Mouse (Mus musculus) neural tube, embryonic 11.5 days (tissue): ENCODE measurements at regions not wholly inside any gene's neighbourhood (a gene's known extent, or its start where the extent isn't known, plus 50 kb on each side); places are given as distances from the start of the nearest gene placed in this dataset.

Source experiments
- ATAC-seq: fragments of 200-750 bp; cut with Nextera tagmentation; 2 replicates; pipeline ENCODE4 v1.8.0; 2017; ENCODE audit warnings: moderate number of reproducible peaks, mild to moderate bottlenecking, moderate TSS enrichment, moderate library complexity; ENCODE audit not compliant: insufficient read depth, low FRiP score, low TSS enrichment
- DNase-seq: peaks from one replicate; pipeline ENCODE4 v3.0.0-alpha.2; 2015; ENCODE audit warnings: low spot score
- H3K27ac ChIP-seq: fragments of 300-500 bp; sonication (generic); 2 replicates; pipeline ENCODE4 v1.5.1; 2014; ENCODE audit warnings: low read depth, mild to moderate bottlenecking, low read length
- H3K27me3 ChIP-seq: fragments of 300-500 bp; sonication (generic); 2 replicates; pipeline ENCODE4 v1.6.1; 2014; ENCODE audit warnings: mild to moderate bottlenecking, low read length, mixed read lengths; ENCODE audit not compliant: control insufficient read depth, insufficient read depth
- H3K36me3 ChIP-seq: fragments of 300-500 bp; sonication (generic); 2 replicates; pipeline ENCODE4 v1.6.1; 2014; ENCODE audit warnings: mild to moderate bottlenecking, low read length, moderate library complexity, mixed read lengths; ENCODE audit not compliant: control insufficient read depth, insufficient read depth
- H3K4me1 ChIP-seq: fragments of 300-500 bp; sonication (generic); 2 replicates; pipeline ENCODE4 v1.6.1; 2014; ENCODE audit warnings: low read length, mixed read lengths; ENCODE audit not compliant: control insufficient read depth, insufficient read depth
- H3K4me2 ChIP-seq: fragments of 300-500 bp; sonication (generic); 2 replicates; pipeline ENCODE4 v1.6.1; 2014; ENCODE audit warnings: low read depth, mild to moderate bottlenecking, moderate library complexity
- H3K4me3 ChIP-seq: fragments of 300-500 bp; sonication (generic); 2 replicates; pipeline ENCODE4 v1.5.1; 2014; ENCODE audit warnings: low read depth, low read length
- H3K9ac ChIP-seq: fragments of 300-500 bp; sonication (generic); 2 replicates; pipeline ENCODE4 v1.6.1; 2014; ENCODE audit warnings: mild to moderate bottlenecking, low read length
- H3K9me3 ChIP-seq: fragments of 300-500 bp; sonication (generic); 2 replicates; pipeline ENCODE4 v1.6.1; 2016; ENCODE audit warnings: low read length; ENCODE audit not compliant: control insufficient read depth
- WGBS: fragments of 180-500 bp; shearing (Covaris S2); extraction: QIAGEN DNeasy Blood & Tissue Kit; methylation state at CpG from one replicate; pipeline ENCODE4 v1.1.7; 2014; 5-methylcytosine and 5-hydroxymethylcytosine counted together

DNA sequence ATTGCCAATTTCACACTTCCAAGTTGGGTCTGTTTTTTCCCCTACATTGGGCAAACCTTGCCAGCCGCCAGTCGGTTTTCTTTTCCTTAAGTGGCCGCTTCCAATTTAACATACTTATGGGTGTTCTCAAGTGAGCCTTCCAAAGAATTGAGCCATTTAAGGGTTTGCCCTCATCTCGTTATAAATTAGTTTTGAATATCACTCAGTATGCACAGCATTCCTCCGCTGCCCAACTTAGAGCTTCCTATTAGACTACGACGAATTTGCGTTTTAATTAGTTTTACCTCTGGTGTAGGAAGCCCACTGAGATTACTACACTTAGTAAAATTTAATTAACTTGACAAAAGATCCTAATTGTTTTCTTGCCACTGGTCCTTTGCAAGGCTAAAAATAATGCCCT lies 209.9 kb downstream of the Cdh11 start:
- H3K36me3 ChIP-seq, result no peaks in the 10 kb centered on the region
- no peaks in the 10 kb centered on the region for H3K27me3 ChIP-seq
- H3K27ac ChIP-seq, result no peak overlapping the region
- 83% methylated on average over 8 of the region's 8 CpGs for WGBS
- DNase-seq (no peak), ATAC-seq (no peak)
- no peak overlapping the region for H3K9ac ChIP-seq
- no peaks in the 10 kb centered on the region for H3K4me1 ChIP-seq
- no peak overlapping the region for H3K4me3 ChIP-seq
- H3K4me2 ChIP-seq, result no peak overlapping the region
- no peaks in the 10 kb centered on the region for H3K9me3 ChIP-seq

DNA sequence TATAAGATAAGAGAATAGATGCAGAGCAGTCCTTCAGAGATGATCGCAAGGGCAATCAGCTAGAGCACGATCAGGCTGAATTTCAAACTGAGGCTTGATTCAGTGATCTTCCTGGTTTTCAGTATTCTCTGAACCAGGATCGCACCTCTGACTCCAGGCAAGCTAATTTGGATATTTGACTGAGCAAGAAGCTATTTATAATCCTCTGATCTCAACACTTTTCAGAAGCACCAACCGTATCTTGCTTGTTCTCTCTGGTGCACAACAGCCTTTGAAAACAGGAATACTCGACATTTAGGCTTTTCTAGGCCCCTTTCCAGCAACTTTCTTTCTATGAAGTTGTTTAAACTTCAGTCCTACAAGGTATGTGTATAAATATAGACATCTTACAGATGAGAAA lies 217.7 kb downstream of the Cdh11 start:
- no peak overlapping the region for H3K9ac ChIP-seq
- WGBS, result 91% methylated on average over 5 of the region's 5 CpGs
- no peaks in the 10 kb centered on the region for H3K27me3 ChIP-seq
- H3K4me1 ChIP-seq, result no peaks in the 10 kb centered on the region
- ATAC-seq (no peak), DNase-seq (no peak)
- H3K4me2 ChIP-seq, result no peak overlapping the region
- no peaks in the 10 kb centered on the region for H3K9me3 ChIP-seq
- no peaks in the 10 kb centered on the region for H3K36me3 ChIP-seq
- H3K27ac ChIP-seq, result no peak overlapping the region
- H3K4me3 ChIP-seq, result no peak overlapping the region

DNA sequence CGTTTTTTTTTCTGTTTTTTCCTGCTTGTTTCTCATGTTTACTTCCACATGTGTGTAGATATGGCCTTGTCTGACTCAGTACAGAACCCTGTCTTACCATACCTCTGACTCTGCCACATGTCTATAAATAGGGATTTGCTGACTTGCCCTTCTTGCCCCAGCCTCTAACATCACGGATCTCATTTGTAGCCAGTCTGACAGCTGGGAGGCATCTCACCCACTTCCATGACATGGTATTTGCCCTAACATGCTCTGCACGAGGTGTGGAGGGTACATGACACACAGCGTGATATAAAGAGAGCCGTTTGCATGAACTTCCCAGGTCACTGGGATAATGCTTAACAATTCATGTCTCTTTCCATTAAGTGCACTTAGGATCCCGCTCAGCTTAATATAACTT lies 231.2 kb downstream of the Cdh11 start:
- DNase-seq (no peak), ATAC-seq (no peak)
- 59% methylated on average over 6 of the region's 6 CpGs for WGBS

DNA sequence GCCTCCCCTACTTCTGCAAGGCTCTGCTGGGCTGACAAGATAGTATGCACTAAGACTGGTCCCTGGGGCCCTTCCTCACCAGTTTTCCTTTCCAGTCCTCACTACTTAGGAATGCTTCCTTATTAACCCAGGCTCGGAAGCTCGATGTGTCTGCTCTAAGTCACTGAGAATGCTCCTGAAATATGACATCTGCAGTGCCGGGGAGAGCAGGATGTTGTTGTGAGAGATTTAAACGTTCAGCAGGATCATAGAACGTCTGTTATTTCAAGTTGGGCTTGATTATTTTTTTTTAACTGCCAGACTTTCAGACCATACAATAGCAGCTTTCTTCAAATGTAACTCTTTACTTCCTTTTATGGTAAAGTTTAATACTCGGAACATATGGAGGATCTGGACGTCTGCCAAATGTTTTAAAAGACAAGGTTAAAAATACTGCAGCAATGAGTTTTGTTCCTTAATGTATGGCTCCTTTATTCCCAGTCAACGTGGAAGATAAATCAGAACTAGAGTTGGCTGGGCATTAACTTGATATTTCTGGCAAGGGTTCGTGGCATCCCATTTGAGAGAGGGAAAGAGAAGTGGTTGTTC lies 232.0 kb downstream of the Cdh11 start:
- Histone ChIP-seq H3K4me1 (no peaks in the 10 kb centered on the region), H3K4me2 (no peak overlapping the region), H3K27me3 (no peaks in the 10 kb centered on the region), H3K36me3 (no peaks in the 10 kb centered on the region), H3K27ac (no peak overlapping the region), H3K9me3 (no peaks in the 10 kb centered on the region), H3K4me3 (no peak overlapping the region), H3K9ac (no peak overlapping the region)
- 34% methylated on average over 9 of the region's 9 CpGs for WGBS
- ATAC-seq, result no peak
- DNase-seq, result peak; percentile 28

More for the DNA sequence above, 231.2 kb downstream of the Cdh11 start:
- Histone ChIP-seq H3K27me3 (no peaks in the 10 kb centered on the region), H3K4me3 (no peak overlapping the region), H3K9me3 (no peaks in the 10 kb centered on the region), H3K9ac (no peak overlapping the region), H3K4me2 (no peak overlapping the region), H3K36me3 (no peaks in the 10 kb centered on the region), H3K27ac (no peak overlapping the region), H3K4me1 (no peaks in the 10 kb centered on the region)

DNA sequence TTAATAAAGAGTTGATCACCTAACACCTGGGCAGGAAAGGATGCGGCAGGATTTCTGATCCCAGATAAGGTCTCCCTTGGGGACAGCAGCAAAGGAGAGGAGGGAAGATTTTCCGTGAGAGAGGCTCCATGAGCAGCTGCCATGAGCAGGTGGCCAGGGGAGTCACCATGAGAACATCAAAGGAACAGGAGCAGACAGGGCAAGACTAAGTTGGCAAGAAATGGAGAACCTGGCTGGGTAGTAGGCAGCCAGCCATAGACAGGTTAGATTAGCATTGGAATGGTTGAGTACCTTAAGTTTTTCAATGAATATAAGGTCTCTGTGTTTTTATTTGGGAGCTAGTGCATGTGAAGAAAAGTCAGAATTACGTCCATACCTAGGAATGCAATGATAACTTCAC lies 246.6 kb downstream of the Cdh11 start:
- Histone ChIP-seq H3K9ac (no peak overlapping the region), H3K4me2 (no peak overlapping the region), H3K36me3 (no peaks in the 10 kb centered on the region), H3K27me3 (no peaks in the 10 kb centered on the region), H3K9me3 (no peaks in the 10 kb centered on the region), H3K4me3 (no peak overlapping the region), H3K4me1 (no peaks in the 10 kb centered on the region), H3K27ac (no peak overlapping the region)
- WGBS, result 68% methylated on average over 3 of the region's 3 CpGs
- DNase-seq (no peak), ATAC-seq (no peak)

DNA sequence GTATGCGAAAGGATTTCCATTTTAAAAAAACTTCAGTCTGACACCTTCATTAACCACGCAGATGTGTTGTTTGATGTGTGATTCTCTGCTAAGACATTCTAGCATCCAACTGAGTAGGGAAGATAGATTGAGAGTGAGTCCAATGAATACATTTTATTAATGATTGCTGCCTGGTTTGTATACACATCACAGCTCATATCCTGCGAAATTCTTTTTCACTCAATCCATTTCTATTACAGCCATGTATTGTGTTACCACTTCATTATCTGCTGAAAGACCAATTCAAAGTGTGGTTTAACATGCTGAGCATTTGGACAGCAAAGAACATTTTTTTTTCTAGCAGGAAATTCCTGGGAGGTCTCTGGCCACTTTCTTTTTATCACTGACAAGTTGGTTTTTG lies 247.4 kb downstream of the Cdh11 start:
- no peak overlapping the region for H3K9ac ChIP-seq
- no peak overlapping the region for H3K4me2 ChIP-seq
- ATAC-seq (no peak), DNase-seq (no peak)
- WGBS, result 83% methylated on average over 3 of the region's 3 CpGs
- H3K9me3 ChIP-seq, result no peaks in the 10 kb centered on the region
- no peaks in the 10 kb centered on the region for H3K36me3 ChIP-seq
- H3K4me1 ChIP-seq, result no peaks in the 10 kb centered on the region
- H3K27ac ChIP-seq, result no peak overlapping the region
- no peak overlapping the region for H3K4me3 ChIP-seq
- no peaks in the 10 kb centered on the region for H3K27me3 ChIP-seq

DNA sequence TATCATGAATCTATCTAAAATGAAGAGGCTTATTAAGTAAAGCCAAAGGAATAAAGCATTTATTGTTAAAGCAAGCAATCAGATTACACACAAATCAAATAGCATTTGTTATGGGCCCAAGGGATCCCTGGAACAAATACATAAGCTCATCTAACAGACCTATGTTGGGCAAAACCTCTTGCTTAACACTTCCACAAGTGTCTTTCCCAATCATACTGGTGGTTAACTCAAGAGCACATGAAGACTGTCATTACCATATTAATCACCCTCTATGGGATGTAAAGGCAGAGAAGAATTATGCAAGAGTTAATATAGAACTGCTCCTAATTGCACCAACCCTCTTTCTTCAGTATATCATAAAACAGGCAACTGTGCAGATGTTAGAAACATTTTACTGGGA lies 267.0 kb downstream of the Cdh11 start:
- Histone ChIP-seq H3K9me3 (no peaks in the 10 kb centered on the region), H3K4me1 (no peaks in the 10 kb centered on the region), H3K4me2 (no peak overlapping the region), H3K4me3 (no peak overlapping the region), H3K27me3 (no peaks in the 10 kb centered on the region), H3K36me3 (no peaks in the 10 kb centered on the region), H3K27ac (no peak overlapping the region), H3K9ac (no peak overlapping the region)
- ATAC-seq (no peak), DNase-seq (no peak)

DNA sequence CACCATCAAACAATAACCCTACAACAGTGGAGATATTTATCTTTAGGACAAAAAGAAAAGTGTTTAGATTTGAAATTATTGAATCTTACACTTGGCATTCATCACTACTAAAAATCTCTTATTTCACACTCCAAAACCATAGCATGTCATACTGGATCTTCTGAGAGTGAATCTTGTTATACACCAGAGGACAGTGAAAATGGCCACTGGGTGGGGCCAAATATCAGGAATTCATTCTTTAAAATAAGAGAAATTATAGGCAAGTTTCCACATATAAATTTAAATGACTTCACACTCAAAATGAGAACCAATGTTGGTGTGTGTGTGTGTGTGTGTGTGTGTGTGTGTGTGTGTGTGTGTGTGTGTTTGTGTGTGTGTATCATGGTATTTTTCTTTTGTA lies 269.7 kb downstream of the Cdh11 start:
- H3K27ac ChIP-seq, result no peak overlapping the region
- ATAC-seq, result no peak
- H3K4me3 ChIP-seq, result no peak overlapping the region
- no peak for DNase-seq
- H3K9me3 ChIP-seq, result no peaks in the 10 kb centered on the region
- no peaks in the 10 kb centered on the region for H3K27me3 ChIP-seq
- no peak overlapping the region for H3K9ac ChIP-seq
- no peak overlapping the region for H3K4me2 ChIP-seq
- H3K36me3 ChIP-seq, result no peaks in the 10 kb centered on the region
- H3K4me1 ChIP-seq, result no peaks in the 10 kb centered on the region

DNA sequence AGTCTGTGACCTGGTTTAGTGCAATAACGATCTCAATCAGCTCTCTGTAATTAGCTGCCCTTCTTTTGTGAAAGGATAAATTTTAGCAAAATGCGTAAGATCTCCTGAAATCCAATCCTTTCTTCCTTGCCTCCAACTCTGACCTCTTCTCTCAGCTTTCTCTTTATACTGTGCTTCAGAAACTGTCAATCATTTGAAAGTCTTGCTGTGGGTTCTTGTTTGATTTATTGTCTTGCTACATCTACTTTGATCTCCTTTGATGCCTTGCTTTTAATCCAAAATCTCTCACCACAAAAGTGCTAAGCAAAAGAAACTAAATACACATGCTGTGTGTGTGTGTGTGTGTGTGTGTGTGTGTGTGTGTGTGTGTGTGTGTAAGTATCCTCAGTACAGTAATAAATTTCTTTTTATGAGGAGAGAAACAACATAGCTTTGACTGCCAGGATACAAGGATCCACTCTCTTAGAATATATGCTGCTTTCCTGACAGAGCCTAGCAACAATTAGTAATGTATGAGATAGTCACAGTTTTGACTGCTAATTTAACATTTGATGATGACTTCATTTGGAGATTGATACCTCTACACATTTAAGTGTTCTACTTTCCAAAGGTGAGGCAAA lies 270.5 kb downstream of the Cdh11 start:
- H3K4me3 ChIP-seq, result no peak overlapping the region
- H3K4me2 ChIP-seq, result no peak overlapping the region
- H3K27me3 ChIP-seq, result no peaks in the 10 kb centered on the region
- no peaks in the 10 kb centered on the region for H3K9me3 ChIP-seq
- H3K4me1 ChIP-seq, result no peaks in the 10 kb centered on the region
- DNase-seq (no peak), ATAC-seq (no peak)
- 75% methylated on average over 2 of the region's 2 CpGs for WGBS
- H3K36me3 ChIP-seq, result no peaks in the 10 kb centered on the region
- no peak overlapping the region for H3K27ac ChIP-seq
- H3K9ac ChIP-seq, result no peak overlapping the region
